Mouse (Mus musculus): ENCODE data around the gene Krt36.

- TF ChIP-seq CTCF (IDR thresholded peaks at IDR 0.05; ENCODE audit: extremely low read depth, insufficient read depth, insufficient read length, insufficient replicate concordance) (no peak), POLR2A (IDR thresholded peaks at IDR 0.05; ENCODE audit: low read depth, low read length) (no peak)
Measured at GRCm38 (mm10) chr11:100055686-100056655, 49.5 kb downstream of the Krt36 start.
